Mouse (Mus musculus) thymus, postnatal 0 days (tissue): ENCODE measurements at regions not wholly inside any gene's neighbourhood (a gene's known extent, or its start where the extent isn't known, plus 50 kb on each side); places are given as distances from the start of the nearest gene placed in this dataset.

Experiments used
- DNase-seq: peaks from one replicate; pipeline ENCODE4 v3.0.0-alpha.2; 2015; ENCODE audit warnings: low spot score

- no peak for DNase-seq
Measured at GRCm38 (mm10) chr4:127640251-127641085, 282.5 kb upstream of the Gjb5 start.

GRCm38 (mm10) chr4:127639765-127640164 is 281.8 kb upstream of the Gjb5 start:
- no peak for DNase-seq

GRCm38 (mm10) chr4:127636934-127637333 is 279.0 kb upstream of the Gjb5 start:
- DNase-seq: no peak

GRCm38 (mm10) chr4:127635262-127635661 is 277.3 kb upstream of the Gjb5 start:
- DNase-seq: no peak

GRCm38 (mm10) chr4:127619870-127620269 is 261.9 kb upstream of the Gjb5 start:
- no peak for DNase-seq

- DNase-seq: no peak
Measured at GRCm38 (mm10) chr4:127612761-127613160, 254.8 kb upstream of the Gjb5 start.

- DNase-seq: no peak
Measured at GRCm38 (mm10) chr4:127600919-127601318, 242.9 kb upstream of the Gjb5 start.

- DNase-seq: no peak
Measured at GRCm38 (mm10) chr4:127598610-127599009, 240.6 kb upstream of the Gjb5 start.

- no peak for DNase-seq
Measured at GRCm38 (mm10) chr4:127594081-127594480, 236.1 kb upstream of the Gjb5 start.

- no peak for DNase-seq
Measured at GRCm38 (mm10) chr4:127591540-127591939, 233.6 kb upstream of the Gjb5 start.

- DNase-seq: no peak
Measured at GRCm38 (mm10) chr4:127586822-127587221, 228.8 kb upstream of the Gjb5 start.

- no peak for DNase-seq
Measured at GRCm38 (mm10) chr4:127576521-127576920, 218.5 kb upstream of the Gjb5 start.

- no peak for DNase-seq
Measured at GRCm38 (mm10) chr4:127562602-127563001, 204.6 kb upstream of the Gjb5 start.

- no peak for DNase-seq
Measured at GRCm38 (mm10) chr4:127558572-127558971, 200.6 kb upstream of the Gjb5 start.

- no peak for DNase-seq
Measured at GRCm38 (mm10) chr4:127552456-127553225, 194.7 kb upstream of the Gjb5 start.

- DNase-seq: no peak
Measured at GRCm38 (mm10) chr4:127549581-127549980, 191.6 kb upstream of the Gjb5 start.

- DNase-seq: no peak
Measured at GRCm38 (mm10) chr4:127549018-127549417, 191.0 kb upstream of the Gjb5 start.

- DNase-seq: no peak
Measured at GRCm38 (mm10) chr4:127545106-127545505, 187.1 kb upstream of the Gjb5 start.

- DNase-seq: no peak
Measured at GRCm38 (mm10) chr4:127543276-127543675, 185.3 kb upstream of the Gjb5 start.

GRCm38 (mm10) chr4:127542771-127543170 is 184.8 kb upstream of the Gjb5 start:
- no peak for DNase-seq

GRCm38 (mm10) chr4:127536952-127537351 is 179.0 kb upstream of the Gjb5 start:
- no peak for DNase-seq

- DNase-seq: no peak
Measured at GRCm38 (mm10) chr4:127535630-127536029, 177.6 kb upstream of the Gjb5 start.

GRCm38 (mm10) chr4:127534411-127534810 is 176.4 kb upstream of the Gjb5 start:
- DNase-seq: no peak
